Mouse (Mus musculus): ENCODE measurements around the gene Dedd.

DNA sequence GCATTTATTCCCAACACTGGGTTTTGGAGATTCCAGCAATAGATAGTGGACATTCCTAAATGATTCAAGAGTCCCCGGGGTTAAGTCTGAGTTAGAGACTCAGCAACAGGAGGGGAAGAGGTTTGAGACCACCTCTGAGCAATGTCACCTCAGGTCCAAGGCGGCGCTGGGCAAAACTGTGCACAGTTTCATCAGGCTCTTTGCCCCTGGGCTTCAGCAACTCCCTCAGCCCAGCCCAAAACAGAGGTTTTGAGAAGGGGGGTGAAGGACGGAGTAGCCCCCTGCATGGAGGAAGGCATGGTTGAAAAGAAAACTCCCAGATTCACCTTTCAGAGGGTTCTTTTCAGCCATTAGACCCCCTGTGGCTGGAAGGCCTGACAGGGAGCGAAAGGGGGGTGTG lies 49.2 kb upstream of the Dedd start:
- no peak for TF ChIP-seq POLR2A (IDR thresholded peaks at IDR 0.05; ENCODE audit: borderline replicate concordance, insufficient read depth, low read length)
- no peak for TF ChIP-seq CTCF (IDR thresholded peaks at IDR 0.05; ENCODE audit: borderline replicate concordance, insufficient read depth, low read depth, low read length)

Measured in cerebellum, adult 2 months (tissue).